Mouse (Mus musculus) yolk sac, embryonic 10.5 days (tissue): ENCODE measurements around the gene Suclg1.

ENCODE experiments used
- DNase-seq: peaks from one replicate; pipeline ENCODE4 v3.0.0-alpha.2; 2017; ENCODE audit warnings: low spot score

Gene Suclg1

DNA sequence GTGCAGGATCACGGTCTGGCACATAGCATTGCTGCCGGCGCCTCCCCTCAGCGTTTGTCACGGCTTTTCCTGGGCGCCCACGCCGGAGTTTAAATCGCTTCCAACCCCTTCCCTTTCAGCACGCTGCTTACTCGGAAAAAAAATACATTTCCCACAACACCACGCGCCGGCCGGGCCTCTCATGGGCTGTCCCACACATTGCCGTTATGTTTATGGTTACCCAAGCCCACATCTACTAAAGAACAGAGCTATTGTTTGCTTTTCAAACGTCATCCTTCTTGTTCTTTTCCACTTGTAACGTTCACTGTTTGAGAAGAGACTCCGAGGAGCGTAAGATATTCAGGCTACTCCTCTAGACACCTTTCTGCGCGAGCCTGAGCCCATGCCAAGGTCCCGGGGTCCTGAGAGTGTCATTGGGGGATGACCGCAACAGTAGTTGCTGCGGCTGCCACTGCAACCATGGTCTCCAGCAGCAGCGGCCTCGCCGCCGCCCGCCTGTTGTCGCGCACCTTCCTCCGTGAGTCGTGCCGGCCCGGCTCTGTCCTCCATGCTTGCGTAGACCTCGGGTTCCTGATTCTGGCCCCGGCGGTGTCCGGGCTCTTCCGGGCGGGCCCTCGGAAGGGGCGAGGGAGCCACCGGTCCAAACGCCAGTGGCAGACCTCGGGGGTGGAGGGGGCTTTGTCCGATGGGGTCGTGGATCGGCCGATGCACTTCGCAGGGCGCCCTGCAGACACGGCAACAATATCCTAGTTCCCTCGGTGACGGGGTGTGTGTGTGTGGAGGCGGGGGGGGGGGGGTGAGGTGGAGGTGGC, at the start of gene Suclg1:
Suclg1 (plus strand) TSS at position 146 of the 812 bp plus-strand sequence.
- peak; percentile 92 for DNase-seq

DNA sequence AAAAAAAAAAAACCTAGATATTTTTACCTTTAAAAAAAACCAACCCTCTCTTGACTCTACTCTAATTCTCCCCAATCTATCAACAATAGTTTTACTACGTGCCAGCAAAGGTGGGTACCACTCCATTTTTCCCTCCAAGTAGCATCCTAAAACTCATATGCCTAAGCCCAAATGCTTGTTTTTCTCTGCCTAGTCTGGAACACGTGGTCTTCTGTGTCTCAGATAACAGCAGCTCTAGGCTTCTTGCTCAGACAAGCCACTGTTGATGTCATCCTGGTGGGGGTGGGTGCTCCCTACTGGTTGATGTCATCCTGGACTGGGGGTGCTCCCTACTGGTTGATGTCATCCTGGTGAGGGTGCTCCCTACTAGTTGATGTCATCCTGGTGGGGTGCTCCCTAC, 44.5 kb upstream of the Suclg1 start:
- DNase-seq: no peak

DNA sequence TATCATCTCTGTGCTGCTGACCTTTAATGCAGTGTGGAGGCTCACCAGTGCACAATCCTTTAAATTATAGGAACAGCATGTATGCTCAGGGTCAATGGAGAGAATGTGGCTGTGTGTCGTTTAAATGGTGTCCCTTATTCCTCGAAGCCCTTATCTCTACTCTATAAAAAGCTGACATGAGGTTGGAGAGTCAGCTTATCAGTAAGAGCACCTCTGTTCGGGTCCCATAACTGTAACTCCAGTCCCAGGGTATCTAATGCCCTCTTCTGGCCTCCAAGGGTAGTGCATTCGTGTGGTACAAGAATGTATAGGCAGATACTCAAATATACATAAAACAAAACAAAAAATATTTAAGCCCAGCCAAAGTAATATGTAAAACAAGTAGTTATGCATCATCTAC, 43.2 kb upstream of the Suclg1 start:
- DNase-seq: no peak

DNA sequence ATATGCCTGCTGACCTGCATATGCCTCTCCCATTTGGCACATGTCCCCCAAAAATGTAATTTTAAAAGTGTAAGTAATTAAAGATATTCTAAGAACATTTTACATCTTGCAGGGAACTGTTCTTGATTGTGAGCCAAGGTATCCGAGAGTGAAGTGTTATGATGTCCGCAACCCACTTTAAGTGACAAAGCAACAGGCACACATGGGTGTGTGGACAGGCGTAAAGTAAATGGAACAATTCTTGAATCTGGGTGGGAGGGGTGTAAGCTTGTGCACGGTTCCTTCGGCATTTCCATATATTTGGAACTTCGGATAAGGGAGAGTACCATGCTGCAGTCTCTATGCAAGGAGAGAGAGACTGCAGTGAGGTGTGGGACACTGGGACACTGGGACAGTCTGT, 38.6 kb upstream of the Suclg1 start:
- no peak for DNase-seq

DNA sequence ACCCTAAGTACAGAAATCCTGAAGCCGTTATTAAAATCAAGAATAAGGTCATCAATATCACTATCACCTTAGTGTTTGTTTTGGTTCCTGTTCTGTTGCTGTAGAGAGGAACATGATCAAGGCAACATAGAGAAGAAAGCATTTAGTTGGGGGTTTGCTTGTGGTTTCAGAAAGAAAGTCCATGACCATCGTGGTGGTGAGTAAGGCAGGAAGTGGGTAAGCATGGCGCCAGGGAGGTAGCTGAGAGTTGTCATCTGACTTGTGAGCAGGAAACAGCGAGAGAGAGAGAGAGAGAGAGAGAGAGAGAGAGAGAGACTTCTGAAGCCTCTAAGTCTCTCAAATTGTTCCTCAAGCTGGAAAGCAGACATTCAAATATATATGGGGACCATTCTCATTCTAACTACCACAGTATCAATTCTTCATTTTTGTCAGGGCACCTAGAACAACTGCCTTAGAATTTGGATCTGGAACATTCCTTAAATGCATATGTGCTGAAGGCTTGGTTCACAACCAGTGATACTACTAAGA, 37.7 kb upstream of the Suclg1 start:
- no peak for DNase-seq

DNA sequence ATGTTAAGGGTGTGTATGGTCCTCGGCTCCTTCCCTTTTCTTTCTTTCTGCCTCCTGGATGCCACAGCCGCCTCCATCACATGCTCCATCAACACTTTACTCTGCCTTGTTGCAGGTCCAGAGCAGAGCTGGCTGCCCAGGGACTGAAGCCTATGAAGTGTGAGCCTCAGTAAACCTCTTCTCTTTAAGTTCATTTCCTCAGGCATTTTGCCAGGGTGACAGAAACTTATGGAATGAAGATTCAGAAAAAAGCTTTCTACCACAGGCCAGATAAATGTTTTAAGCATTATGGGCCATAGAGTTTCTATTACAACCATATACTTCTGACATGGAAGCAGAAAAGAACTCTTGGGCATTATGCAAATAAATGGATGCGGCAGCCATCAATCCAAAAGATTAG, 37.1 kb upstream of the Suclg1 start:
- DNase-seq: no peak

DNA sequence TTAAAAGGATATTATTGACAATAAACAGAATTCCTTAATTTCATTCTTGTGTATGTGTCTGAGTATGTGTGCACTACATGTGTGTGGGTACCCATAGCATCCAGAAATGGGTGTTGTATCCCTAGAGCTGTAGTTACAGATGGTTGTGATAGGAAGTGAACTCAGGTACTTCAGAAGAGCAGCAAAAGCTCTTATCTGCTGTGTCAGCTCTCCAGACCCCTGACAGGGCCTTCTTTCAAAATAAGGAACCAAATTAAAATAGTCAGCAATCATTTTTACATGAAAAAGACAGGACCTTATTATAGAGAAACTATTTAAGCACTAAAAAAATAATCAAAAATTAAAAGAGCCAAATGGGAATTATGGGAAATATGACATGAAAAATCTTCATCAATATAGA, 36.6 kb upstream of the Suclg1 start:
- no peak for DNase-seq

DNA sequence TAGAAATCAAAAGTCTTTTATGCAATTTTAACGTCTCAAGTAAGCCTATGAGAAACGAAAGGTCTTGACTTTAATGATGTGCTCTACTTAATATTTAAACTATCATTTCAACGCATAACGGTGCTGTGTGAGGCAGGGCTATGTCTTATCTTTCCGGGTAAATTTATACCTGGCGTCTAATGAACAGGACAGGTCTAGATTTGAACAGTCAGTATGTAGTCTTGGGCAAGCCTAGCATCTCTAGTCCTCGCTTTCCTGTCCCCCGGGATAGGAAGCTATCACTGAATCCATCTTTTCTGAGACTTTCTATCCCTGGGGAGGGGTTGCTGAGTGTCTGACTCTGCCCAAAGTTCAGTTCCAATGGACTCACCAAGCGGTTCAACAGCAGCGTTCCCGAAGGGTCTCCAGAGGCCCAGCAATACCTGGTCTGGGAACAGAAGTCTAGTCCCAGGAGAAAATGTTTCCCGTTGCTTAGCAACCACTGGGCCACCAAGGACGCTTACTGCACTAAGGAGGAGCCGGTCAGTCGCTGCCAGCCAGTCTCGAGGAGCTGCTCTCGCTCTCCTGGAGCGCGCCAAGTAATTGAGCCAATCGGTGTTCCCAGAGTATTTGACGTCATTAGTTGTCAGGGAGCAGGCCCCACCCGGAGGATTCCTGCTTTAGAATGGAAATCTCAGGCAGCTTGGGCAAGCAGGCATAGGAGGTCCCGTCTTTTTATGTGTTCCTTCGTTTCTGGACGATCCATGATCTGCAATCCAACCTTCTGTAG, 26.8 kb upstream of the Suclg1 start, which contains the start of gene Dnah6:
Dnah6 (minus strand) TSS at position 463 of the 769 bp plus-strand sequence.
- peak; percentile 89 for DNase-seq

DNA sequence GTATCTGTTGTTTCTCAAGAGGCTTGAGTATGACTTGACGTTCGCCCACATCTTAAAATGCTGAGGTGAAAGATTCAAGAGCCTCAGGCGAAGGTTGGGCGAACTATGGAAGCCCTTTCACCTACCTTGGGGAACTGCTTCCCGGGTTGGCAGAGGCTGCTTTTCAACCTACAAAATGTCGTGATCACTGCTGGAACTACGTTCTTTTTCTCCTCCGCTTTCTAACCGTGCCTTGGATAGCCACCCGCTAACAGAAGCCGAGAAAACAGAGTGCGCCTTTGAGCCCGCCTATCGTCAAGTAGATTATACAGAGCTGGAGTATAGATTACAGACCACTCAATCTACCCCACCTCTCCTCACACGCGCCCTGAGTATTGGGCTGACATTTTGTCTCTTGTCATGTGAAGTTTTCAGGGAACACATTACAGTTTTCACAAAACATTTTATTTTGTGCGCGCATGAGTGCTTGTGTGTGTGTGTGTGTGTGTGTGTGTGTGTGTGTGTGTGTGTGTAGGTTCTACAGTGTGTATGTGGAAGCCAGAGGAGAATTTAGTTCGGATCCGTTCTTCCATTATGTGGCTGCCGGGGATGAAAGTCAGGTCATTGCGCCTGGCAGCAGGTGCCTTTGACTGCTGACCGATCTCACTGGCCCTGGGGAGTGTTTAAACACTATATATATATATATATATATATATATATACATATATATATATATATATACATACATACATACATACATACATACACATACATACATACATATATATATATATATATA, 26.0 kb upstream of the Suclg1 start:
- DNase-seq: no peak

DNA sequence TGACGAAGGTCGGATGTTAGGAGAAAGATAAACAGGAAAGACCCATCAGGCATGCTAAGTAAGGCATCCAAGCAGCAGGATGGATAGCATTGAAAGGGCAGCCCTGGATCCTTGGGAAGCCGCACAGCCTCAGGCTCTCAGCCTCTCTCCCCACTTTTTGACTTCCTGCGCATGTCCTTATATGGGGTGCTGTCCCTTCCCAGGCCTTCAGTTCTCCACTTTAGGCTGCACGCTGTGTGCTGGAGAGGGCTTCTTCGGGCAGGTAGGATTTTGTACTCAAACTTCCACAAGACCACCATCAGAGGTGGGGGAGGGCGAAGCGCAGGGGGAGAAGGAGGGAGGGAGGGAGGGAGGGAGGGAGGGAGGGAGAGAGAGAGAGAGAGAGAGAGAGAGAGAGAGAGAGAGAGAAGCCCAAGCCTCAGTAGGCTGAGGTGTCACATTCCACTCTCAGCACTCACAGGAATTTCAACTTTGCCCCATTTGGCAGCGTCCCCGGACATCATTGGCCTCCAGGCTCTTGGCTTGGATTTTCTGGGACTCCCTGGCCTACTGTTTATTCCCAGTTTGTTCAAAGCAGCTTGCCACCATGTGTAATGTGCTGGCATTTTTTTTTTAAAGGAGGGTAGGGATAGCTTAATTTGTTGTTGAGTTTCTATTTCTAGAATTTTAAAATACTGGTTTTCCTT, 25.2 kb upstream of the Suclg1 start:
- peak; percentile 81 for DNase-seq

DNA sequence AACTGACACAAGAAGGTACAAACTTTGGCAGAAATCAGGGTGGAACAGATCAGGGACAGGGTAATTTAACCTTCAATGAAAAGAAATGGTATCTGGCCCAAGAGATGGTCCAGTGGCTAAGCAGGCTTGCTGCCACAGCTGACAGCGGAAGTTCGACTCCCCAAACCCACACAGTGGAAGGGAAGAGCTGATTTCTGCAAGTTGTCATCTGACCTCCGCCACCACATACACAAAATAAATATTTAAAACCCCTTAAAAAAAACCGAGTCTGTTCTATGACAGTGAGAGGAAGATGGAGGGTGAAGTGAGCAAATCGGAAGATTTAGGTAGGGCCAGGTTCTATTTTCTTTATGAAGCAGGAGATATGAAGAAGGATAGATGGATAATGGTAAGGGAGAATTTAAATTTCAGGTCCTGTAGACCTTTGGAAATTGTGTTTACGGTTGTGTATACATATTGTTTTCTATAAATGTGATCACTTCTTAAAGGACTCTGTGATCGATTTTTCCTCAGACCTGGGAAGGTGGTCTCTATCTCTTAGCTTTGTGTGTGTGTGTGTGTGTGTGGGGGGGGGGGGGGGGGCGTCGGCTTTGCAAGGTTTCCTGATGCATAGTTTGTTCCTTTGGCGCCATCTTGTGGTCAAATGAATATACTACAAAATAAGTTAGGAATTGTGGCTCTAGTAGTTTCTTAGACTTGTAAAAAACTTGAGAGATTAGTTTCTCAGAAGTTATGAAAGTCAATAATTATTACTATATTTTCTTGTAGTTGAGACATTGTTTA, 20.6 kb upstream of the Suclg1 start:
- DNase-seq: no peak

DNA sequence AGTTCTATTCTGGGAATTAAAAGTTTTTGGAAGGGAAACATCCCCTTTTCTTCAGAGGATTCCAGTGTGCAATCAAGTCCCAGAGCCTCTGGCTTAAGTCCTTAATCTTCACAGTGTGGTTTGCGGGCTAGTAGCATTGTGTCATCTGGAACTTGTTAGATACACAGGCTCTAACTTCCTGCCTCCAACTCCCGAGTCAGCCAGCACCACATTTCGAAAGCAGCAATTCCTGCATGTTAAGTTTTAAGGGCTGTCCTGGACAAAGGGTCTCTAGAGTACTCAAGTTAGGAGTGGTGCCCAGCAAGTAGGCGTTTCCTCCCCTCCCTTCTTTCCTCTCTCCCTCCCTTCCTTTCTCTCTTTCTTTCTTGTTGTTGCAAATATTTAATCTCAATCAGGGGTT, 19.8 kb upstream of the Suclg1 start:
- DNase-seq: no peak

DNA sequence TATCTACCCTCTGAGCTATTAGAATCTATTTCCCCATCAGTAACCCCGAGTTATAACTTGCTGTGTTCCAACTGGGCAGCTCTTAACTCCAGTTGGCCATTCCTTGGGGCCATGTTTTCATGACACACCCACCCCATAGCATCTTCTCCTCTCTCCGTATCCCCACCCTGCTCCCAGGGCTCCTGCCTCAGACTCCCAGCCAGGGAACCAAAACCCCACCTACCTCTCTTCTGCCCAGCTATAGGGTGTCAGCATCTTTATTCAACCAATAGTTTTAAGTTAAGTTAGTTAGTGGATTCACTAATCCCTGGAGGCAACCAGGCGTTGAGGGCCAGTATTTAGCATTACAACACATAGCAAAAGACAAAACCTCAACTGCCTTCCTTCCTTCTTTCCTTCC, 19.3 kb upstream of the Suclg1 start:
- no peak for DNase-seq

DNA sequence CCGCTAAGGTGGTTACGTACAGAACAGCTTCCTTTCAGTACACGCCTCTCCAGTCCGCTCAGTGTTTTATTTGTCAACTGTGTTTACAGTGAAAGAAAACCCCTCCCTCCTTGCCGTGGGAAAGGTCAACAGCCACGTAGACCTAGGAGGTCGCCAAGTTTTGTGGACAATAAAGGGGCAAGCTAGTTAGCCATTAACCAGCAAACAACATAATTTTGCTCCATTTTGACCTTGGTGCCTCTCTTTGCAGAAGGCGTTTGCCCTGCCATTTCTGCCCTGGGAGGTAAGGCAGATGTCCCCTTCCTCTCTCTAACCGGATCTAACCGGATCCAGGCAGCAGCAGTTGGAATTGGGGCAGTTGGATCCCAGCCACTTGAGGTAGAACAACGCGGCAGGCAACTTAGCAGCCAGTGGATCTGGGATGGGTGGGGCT, 16.0 kb upstream of the Suclg1 start:
- peak; percentile 86 for DNase-seq

DNA sequence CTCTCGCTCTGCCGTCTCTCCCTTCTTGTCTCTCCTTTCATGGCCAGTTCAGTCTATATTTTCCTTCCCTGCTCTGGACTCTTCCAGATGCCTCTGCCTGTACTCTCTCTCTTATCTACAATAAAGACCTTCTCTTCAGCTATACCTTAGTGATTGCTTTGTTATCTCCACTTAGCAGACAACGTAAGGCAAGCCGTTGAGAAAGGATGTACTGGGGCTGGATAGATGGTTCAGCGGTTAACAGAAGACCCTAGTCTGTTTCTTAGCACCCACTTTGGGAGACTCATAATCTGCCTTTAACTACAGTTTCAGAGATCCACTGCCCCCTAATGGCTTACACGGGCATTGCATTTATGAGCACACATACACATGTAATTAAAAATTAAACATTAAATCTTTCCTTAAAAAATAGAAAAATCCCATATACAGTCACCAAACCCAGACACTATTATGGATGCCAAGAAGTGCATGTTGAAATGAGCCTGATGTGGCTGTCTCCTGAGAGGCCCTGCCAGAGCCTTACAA, 14.9 kb upstream of the Suclg1 start:
- DNase-seq: no peak

DNA sequence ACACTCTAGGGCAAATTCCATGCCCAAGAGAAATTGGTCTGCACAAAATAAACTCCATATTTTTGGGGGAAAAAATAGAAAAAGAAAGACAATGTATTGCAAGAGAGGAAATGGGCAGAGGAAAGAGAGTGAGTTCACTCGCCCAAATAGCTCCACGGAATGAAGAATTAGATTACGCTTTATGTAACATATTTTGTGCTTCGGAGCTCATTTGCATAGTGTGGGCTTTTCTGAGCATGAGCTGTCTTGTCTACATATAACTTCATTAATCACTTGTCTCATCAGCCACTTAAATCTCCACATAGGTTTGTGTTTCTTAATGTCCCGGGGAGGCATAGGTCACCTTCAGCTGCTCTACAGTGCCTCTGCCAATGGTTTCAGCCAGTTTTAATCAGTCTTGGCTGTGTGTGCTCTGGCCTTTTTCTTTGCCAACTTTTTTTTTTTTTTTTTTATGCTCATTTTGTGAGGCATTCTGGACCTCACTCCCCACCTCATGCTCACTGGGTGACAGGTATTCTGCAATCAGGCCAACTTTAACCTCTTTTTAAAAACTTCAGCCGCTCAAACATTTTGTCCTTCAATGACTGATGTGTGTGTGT, 13.8 kb upstream of the Suclg1 start:
- DNase-seq: no peak

DNA sequence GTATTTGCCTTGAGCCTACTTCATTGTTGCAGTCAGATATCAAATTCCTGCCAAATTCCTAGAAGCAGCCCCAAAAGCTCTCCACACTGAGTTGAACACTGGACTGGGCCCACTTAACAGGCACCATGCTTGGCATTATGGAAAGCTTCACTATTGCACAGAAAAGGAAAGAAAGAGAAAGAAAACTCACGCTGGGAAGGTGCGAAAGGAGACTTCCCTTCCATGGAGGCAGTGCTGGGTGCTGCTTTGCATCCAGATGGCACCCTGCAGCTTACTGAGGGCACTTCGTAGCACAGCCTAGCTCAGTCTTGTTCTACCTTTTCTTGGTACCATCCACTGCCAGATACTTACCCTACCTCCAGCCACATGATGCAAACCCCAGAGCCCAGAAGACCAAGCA, 12.5 kb upstream of the Suclg1 start:
- DNase-seq: no peak

DNA sequence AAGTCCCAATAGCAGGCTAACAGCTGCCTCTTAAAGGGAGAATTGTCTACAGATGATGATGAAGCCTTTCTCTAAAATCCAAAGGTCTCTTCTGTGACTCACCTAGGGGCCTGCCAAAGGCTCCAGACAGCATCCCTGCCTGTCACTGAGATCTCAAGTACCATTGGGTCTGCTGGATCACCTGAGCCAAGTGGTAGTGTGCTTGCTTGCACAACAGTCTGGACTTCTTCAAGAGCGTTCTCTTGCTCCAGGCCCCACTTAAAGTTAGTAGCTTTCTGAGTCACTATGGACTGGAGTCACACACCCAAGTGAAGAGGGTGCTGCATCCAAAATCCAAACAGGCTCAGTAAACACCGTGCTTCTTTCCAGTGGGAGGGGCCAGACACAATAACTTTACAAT, 1.4 kb upstream of the Suclg1 start:
- DNase-seq: no peak

DNA sequence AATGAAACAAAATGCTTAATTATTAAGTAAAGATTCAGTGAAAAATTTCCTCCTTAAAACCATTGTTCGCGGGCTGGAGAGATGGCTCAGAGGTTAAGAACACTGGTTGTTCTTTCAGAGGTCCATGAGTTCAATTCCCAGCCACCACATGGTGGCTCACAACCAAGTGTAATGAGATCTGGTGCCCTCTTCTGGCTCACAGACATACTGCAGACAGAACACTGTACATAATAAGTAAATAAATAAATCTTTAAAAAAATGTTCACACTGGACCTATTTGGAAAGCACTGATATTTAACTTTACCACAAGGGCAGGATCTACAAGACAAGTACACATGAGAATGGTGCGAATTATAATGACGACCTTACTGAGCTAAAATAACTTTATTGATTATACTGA, 730 bp upstream of the Suclg1 start:
- no peak for DNase-seq

DNA sequence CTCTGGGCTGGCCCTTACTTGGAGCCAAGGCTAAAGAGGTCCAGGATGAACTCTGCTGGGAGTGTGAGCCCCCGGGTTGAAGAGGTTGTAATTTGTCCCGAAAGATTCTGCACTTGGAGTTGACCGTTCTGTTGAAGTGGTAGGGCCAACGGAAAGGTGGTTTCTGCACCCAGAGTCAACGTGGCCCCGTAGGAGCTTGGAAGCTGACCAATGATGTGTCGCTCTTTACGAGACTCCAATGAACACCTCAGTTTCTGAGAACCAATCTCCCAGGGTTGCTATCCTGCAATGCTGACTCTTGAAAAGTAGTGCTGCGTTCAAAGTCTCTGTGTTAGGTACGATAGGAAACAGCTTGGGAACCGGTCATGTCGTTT, 854 bp downstream of the Suclg1 start:
- DNase-seq: peak; percentile 67
